Mouse (Mus musculus) 3134 (cell line): Measurements from ENCODE around the gene Fh1.

Experiments used
- DNase-seq: peaks from one replicate; pipeline ENCODE4 v3.0.0-alpha.2; 2011; ENCODE audit warnings: low spot score; ENCODE audit not compliant: insufficient read length; ENCODE audit errors: extremely low read depth

The Fh1 gene

DNA sequence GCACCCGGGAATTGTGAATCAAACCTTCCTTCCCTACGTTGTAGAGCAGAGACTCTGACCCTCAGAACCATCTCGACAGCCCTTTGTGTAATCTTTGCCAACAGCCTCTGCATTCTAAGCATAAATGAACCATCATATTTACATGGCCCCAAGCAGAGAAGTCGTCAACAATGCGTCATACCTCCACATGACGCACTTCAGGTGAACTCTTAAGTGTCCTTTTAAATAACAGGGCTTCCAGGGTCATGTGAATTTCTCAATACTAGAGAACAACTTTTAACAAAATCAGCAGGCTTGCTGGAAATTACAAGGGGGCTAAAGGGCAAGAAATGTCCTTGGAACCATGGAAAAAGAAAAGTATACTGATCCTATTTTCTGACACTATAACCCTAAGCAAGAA lies 1.8 kb downstream of the Fh1 start:
- DNase-seq: no peak

- no peak for DNase-seq
Observed at GRCm38 (mm10) chr1:175619814-175620431, 5.5 kb downstream of the Fh1 start, which contains the start of gene Kmo. Gene Kmo, plus strand, starts transcription at chr1:175620381.

- DNase-seq: no peak
Observed at GRCm38 (mm10) chr1:175614992-175615391, 10.4 kb downstream of the Fh1 start.

- DNase-seq: no peak
Observed at GRCm38 (mm10) chr1:175608708-175609107, 16.7 kb downstream of the Fh1 start.

GRCm38 (mm10) chr1:175607838-175608585 lies 17.4 kb downstream of the Fh1 start:
- DNase-seq: no peak

DNA sequence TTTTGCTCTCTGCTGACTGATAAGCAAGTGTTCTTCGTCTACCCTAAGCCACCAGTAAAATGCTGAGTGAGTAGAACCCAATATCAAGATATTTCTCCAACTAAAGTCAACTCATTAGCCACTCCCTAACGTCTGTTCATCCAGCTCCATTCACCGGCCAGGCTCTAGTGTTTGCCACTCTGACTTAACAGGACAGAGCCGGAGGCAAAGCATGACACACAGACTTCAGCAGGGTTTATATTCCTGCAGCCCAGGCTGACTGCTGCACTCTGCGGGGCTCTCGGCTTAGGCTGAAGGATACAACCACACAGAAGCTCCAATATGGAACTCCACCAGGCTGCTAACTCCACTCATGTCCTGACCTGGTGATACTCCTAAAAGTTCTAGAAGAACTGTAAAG lies 18.1 kb downstream of the Fh1 start:
- no peak for DNase-seq

DNA sequence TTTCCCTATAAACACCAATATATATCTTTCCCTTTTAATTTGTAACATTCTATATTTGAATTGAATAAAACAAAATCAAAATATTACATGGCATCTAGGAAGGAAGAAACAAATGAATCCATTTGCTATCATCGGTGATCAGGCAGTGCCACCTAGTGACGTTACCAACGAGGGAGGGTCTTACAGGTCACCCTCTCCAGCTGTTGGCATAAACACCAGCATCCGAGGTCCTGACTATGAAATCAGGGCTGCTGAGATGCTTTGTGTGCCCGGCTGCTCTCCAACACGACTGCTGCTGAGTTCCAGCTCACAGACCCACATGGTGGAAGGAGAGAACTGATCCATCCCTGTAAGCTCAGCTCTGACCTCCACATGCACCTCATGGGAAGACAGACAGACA lies 22.0 kb downstream of the Fh1 start:
- DNase-seq: no peak

DNA sequence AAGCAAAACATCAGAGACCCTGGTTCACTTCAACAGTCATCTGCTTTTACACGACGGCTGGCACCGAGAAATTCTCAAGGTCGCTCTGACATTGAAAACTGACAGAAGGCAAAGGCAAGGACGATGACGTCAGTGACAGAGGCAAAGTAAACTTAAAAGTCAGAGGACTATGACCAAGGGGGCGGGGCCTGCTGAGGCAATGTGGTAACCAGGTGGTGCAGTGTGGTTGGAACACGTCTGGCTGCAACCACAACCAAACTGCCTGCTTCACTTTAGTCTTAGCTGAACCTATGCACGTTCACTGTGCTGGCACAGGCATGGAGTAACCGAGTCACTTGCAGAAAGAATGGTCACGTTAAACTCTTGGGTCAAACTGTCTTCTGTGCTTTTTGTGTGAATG lies 23.2 kb downstream of the Fh1 start:
- DNase-seq: no peak

- DNase-seq: no peak
Observed at GRCm38 (mm10) chr1:175592832-175593231, 32.6 kb downstream of the Fh1 start.

DNA sequence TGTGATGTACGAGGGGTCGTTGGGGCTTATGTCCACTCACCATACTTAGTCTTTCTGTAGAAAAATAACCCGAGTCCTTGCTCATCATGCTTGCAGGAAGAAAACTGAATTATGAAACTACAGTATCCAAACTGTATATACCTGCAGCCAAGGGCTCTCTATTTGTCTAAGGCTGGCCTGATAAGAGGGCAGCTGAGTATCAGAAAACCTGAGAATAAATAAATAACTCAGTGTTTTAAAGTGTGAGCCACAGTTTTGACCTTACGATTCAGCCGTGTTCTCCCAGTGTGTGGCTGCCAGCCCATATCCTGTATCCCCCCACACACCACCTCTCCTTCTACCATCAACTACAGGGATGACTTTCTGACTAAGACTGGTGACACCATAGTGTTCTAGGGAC lies 38.8 kb downstream of the Fh1 start:
- DNase-seq: no peak

DNA sequence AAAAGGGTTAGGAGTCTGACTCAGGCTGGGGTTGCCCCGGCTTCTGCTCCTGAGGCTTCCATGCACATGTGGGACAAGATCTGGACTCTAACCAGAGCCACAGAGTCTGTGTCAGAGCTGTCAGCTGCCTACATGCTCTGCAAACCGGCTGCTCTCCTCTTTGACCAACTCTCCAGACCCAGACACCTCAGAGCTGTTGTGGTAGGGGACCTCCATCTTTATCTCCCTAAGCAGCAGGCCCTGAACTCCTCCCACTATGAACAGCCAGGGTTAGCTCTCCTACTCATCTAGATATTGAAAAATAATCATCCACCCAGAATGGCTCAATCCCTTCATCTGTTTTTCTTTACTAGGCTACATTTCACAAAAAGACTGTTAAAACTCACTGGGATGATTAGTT lies 40.2 kb downstream of the Fh1 start:
- DNase-seq: no peak

- DNase-seq: no peak
Observed at GRCm38 (mm10) chr1:175582799-175583198, 42.6 kb downstream of the Fh1 start.

GRCm38 (mm10) chr1:175580346-175580745 lies 45.1 kb downstream of the Fh1 start:
- no peak for DNase-seq

DNA sequence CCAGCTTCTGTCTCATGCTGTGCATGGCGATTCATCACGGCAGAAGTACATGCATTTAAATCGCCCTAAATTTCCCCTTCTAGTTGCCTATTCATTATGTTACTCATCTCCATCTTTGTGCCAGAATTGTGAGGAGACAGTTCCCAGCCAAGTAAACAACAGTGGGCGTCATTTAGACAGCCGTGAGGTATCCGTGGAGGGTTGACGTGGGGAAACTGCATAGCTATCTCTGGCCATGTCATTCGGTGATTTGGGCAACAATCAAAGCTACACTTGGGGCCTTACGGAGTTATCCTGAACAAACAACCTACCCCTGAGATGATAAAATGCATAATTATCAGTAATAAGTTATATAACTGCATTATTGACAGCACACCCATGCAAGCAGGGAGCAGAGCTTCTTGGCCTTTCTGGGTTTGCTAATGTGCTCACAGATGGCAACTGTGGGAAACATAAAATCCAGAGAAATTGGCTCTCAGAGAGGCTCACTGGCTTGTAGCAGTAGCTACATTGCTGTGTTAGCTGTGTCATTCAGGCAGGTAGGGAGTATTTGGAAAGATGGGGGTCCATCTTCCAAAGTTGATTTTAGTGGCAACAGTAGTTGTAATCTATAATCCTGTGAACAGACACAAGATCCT lies 45.7 kb downstream of the Fh1 start:
- DNase-seq: no peak

- DNase-seq: no peak
Observed at GRCm38 (mm10) chr1:175578425-175579096, 46.9 kb downstream of the Fh1 start.

DNA sequence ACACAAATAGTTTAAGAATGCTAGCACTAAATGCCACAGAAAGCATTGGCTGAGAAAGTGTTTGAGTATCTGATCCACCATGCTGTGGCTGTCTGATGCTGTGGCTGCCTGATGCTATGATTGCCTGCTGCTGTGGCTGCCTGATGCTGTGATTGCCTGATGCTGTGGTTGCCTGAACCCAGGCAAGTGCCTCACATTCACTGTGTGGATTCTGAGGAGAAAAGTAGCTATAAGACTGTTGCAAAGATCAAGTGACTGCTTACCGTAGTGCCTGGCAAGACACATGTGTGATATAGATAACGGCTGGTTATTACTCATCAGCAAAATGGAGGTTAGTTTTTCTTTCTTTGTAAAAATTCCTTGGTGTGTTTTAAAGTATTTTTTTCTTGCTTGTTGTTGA lies 51.3 kb downstream of the Fh1 start:
- DNase-seq: no peak

GRCm38 (mm10) chr1:175565579-175566103 lies 59.8 kb downstream of the Fh1 start:
- no peak for DNase-seq

GRCm38 (mm10) chr1:175564321-175564720 lies 61.1 kb downstream of the Fh1 start:
- DNase-seq: no peak

GRCm38 (mm10) chr1:175562379-175562778 lies 63.1 kb downstream of the Fh1 start:
- no peak for DNase-seq

- DNase-seq: no peak
Observed at GRCm38 (mm10) chr1:175561806-175562205, 63.6 kb downstream of the Fh1 start.

DNA sequence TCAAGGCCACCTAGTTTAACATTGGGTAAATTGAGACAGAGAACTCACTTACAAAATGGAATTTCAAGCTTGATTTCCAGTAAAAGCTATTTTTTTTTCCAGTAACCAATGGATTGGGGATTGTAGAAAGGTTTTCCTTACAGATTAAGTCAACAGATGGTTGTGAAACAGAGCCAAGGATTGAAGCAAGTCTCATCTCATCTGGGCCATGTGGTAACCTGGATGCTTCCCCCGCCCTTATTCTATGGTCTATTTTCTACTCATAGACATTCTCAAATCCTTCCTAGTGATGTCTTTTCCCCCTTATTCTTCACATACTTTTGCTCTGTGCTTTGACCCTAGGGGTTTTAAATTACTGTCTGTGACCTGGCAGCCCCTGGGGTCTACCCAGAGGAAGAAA lies 70.8 kb downstream of the Fh1 start:
- no peak for DNase-seq
